Mouse (Mus musculus) heart, adult 2 months (tissue): ENCODE measurements at regions not wholly inside any gene's neighbourhood (a gene's known extent, or its start where the extent isn't known, plus 50 kb on each side); places are given as distances from the start of the nearest gene placed in this dataset.

Source experiments
- CTCF ChIP-seq: fragments of 200-600 bp; IDR thresholded peaks from 2 replicates; pipeline ENCODE4 v1.8.1; 2022; ENCODE audit warnings: antibody characterized with exemption, mild to moderate bottlenecking, moderate library complexity
- EP300 ChIP-seq: fragments of 200-500 bp; IDR thresholded peaks from 2 replicates; pipeline ENCODE4 v1.6.1; 2011; ENCODE audit warnings: low read depth, low read length, control low read depth; ENCODE audit not compliant: insufficient read depth
- POLR2A ChIP-seq: fragments of 200-500 bp; IDR thresholded peaks from 2 replicates; pipeline ENCODE4 v1.6.1; 2011; ENCODE audit warnings: mild to moderate bottlenecking, low read depth, low read length, control low read depth; ENCODE audit not compliant: insufficient read depth

GRCm38 (mm10) chr7:133477933-133478332 lies 124.0 kb downstream of the Tex36 start:
- TF ChIP-seq POLR2A = no peak
- TF ChIP-seq EP300 = no peak
- TF ChIP-seq CTCF = peak; percentile 30
